Mouse (Mus musculus): Measurements from ENCODE around the gene Map2k6.

Gene Map2k6

GRCm38 (mm10) chr11:110566307-110566706, 167.4 kb downstream of the Map2k6 start:
- DNase-seq = no peak

DNA sequence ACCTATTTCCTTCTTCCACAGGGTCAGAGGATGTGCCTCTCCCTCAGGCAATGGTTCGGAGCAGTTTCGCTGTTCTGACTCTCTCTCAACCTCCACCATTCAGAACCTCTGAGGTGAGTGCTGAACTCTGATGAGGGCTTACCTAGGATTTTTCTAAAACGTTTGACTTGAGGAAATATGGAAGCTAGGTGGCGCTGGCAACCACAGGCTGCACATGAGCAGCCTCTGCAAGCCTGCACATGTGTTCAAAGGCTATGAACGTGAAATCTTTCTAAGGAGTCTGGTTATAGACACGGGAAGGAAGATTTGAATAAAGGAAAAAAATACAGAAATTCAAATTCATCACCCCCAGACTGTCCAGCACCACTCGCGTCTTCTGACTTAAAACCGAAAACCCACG, 173.6 kb downstream of the Map2k6 start:
- peak; percentile 32 for DNase-seq

All from liver (tissue).